Mouse (Mus musculus): ENCODE results near the gene Idh3a. TPM values are rescaled to one million over a fixed set of nuclear protein-coding genes. Genes with fewer than 3 reads are reported as not detected.

Gene Idh3a
- 22.5 and 23.6 TPM in 2 replicates for polyA plus RNA-seq (2012)

GRCm38 (mm10) chr9:54586199-54587061 lies at the start of gene Idh3a:
Gene Idh3a (plus strand): TSS chr9:54586334.

DNA sequence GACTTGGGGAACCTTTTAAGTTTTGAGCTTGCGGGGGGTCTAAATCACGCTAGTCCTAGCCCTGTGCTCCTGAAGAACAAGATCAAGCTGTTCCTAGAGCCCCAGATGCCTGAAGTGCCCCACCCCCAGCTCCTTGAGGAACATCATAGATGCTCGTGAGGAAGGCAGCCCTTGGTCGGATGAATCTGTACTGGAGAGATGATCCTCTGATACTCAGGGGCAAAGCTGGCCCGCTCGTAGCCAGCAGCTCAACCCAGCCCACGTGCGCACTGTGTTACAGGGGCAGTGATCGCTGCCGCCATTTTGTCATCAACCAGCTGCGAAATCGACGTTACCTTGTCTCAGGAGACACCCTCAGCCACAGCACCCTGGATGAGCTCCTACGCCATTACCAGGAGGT lies 47.5 kb upstream of the Idh3a start, which contains the start of gene Sh2d7:
Sh2d7 (plus strand) TSS at position 301 of the 400 bp plus-strand sequence.

GRCm38 (mm10) chr9:54559771-54560471 lies 26.2 kb upstream of the Idh3a start, which contains the start of gene Cib2:
Gene Cib2 (minus strand): TSS chr9:54560218.

Other genes starting within 250 kb of the Idh3a start
- 0.71 and 0.96 TPM in 2 replicates for gene Dmxl2, start 84.7 kb upstream of the Idh3a start, polyA plus RNA-seq (2012)
- gene Sh2d7, start 47.4 kb upstream of the Idh3a start, polyA plus RNA-seq (2012) = not detected in 2 replicates
- 2.3 and 2.9 TPM in 2 replicates for gene Cib2, start 26.1 kb upstream of the Idh3a start, polyA plus RNA-seq (2012)
- 0.28 and 0.32 TPM in 2 replicates for gene Acsbg1, start 75.5 kb downstream of the Idh3a start, polyA plus RNA-seq (2012)
- 4.2 and 5.9 TPM in 2 replicates for gene Dnaja4, start 112.5 kb downstream of the Idh3a start, polyA plus RNA-seq (2012)
- 18.5 and 20.0 TPM in 2 replicates for gene Wdr61, start 148.2 kb downstream of the Idh3a start, polyA plus RNA-seq (2012)
- not detected in 2 replicates for gene Crabp1, start 178.4 kb downstream of the Idh3a start, polyA plus RNA-seq (2012)